Mouse (Mus musculus): Measurements from ENCODE around the gene Cadm1. TPM values are rescaled to one million over a fixed set of nuclear protein-coding genes. Genes with fewer than 3 reads are reported as not detected.
A peak's percentile ranks its signal among the peaks of the same experiment; 100 is the strongest.

Cadm1 gene
- total RNA-seq, 2 experiments from 2014 or later, result 1.9 to 2.5 TPM

DNA sequence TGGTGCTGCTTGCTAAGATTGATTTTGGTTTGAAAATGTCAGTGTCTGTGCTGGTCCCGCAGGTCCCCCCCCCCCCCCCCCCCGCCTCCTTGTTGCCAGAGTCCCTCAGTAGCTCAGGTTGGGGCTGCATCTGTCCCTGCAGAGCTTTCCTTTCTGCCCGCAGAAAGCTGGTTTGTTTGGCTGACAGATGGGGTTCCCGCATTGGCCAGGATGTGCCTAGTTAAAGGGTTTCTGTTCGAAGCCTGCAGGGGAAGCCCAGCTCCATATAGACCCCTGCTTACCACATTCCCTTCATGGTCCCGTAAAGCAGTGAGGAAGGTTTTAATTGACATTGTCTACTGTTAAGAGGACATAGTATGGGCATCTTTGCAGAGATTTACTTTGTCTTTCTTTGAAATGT lies 78.9 kb downstream of the Cadm1 start:
- no peak for DNase-seq

GRCm38 (mm10) chr9:47609443-47609842 lies 79.5 kb downstream of the Cadm1 start:
- DNase-seq, result no peak

- no peak for DNase-seq
These were observed 80.3 kb downstream of the Cadm1 start for GRCm38 (mm10) chr9:47610316-47610715.

DNA sequence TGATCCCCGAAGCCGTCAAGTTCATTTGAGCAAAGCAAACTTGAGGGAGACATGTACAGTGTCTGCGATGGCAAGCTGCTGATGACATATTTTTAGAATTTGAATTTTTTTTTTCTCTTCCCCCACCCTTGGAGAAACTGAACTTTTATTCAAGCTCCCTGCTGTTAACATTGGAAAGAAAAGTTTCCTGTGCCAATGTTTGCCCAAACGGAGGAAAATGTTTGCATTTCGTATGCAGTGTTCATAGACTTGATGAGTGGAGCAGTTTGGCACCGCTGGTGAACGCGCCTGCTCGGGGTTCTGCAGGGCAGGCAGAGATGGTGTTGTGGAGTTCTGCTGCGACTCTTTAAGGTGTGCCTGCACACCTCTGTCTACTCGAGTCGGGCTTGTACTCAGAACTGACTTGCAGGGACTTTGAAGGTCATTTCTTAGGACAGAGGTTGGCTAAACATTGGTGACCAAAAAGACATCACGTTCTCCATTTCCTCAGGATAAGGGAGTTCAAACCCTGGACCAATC lies 83.0 kb downstream of the Cadm1 start:
- DNase-seq, result no peak

- peak; percentile 23 to 44 for DNase-seq
These were observed 85.1 kb downstream of the Cadm1 start for GRCm38 (mm10) chr9:47615049-47615448.

GRCm38 (mm10) chr9:47616391-47616790 lies 86.4 kb downstream of the Cadm1 start:
- peak; percentile 4 to 25 for DNase-seq

GRCm38 (mm10) chr9:47619501-47620029 lies 89.6 kb downstream of the Cadm1 start:
- DNase-seq, result no peak

DNA sequence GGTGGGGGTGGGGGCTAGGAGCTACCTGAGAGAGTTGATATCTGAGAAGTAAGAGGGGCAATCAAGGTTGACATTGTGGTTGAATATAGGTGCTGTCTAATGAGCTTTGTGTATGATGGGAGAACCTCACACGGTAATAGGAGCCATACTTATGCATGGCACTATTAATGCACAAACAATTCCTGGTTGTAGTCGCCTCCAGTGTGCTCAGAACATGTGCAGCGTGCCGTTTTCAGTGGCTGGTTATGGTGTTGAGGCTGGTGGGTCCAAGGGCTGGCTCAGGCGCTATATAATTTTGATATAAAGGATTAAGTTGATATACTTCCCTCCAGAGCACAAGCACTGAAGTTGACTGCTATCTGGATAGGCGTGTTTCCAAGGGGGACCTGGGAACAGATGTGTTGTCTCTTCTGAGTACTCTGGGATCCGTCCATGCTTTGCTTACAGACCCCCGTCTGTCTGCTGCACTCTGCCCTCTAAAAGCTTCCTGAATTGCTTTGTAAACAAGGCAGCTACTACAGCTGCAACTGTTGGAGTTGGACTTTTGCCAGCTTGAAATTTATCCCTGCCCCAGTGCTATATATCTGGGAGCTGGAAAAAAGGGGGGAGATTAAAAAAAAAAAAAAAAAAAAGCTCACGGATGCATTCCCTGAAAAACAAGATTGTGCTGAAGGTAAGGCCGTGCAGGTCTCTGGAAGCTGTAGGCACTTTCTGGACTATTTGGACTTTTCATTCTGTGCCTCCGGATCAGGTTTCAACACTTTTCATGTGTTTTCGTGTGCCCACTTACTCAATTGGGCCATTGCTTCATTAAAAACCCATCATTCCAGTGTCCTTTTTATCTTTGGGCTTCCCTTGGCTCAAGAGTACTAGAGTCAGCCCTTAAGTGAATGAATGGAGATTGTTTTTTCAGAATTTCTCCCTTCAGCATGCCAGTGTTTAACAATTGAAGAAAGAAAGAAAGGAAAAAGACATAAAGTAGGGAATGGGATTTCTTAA lies 93.8 kb downstream of the Cadm1 start:
- peak in 1 of 2 experiments; percentile 7 for DNase-seq

DNA sequence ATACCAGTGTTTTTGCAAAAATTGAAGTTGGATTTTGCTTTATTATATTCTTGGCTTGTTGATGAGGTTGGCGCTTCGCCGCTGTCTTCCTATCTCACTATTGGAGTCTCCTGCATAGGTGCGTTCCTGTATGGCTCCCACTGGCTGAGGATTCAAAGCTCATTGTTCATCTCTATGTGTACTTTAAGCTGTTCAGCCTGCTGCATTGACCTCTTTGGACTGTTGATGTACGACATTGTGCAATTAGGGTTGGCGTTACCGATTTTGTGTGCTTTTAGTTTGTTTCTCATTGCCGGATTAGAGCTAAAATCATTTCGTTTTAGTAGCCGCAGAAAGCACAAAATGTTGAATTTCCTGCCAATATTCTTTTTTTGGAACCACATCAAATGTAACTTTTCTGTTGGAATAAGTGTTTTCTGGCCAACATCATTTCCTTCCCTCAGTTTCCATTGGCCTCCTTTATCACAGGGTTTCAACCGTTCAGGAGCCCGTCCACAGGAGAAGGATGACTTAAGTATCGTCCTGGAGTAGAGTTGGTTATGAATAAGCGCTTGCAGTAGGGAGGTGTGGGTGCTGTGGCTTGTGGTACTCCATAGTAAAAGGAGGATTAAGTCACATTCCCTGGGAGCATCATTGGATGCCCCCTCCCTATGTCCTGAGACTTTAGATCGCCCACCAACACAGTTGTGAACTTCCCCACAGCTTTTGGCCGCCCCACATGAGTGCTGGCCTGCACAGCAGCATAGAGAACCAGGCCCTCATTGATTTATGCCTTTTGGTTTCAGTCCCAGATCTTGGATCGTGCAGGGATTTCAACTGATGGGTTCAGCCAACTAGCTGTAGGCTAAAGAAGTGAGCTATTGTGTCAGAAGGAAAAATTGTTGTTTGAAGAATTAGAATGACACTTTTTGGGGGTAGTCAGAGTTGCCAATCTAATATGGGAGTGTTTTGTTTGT lies 94.9 kb downstream of the Cadm1 start:
- DNase-seq, result peak; percentile 44 to 70

- DNase-seq, result peak; percentile 17 to 23
These were observed 95.7 kb downstream of the Cadm1 start for GRCm38 (mm10) chr9:47625621-47626210.

GRCm38 (mm10) chr9:47627966-47628365 lies 98.0 kb downstream of the Cadm1 start:
- DNase-seq, result no peak

DNA sequence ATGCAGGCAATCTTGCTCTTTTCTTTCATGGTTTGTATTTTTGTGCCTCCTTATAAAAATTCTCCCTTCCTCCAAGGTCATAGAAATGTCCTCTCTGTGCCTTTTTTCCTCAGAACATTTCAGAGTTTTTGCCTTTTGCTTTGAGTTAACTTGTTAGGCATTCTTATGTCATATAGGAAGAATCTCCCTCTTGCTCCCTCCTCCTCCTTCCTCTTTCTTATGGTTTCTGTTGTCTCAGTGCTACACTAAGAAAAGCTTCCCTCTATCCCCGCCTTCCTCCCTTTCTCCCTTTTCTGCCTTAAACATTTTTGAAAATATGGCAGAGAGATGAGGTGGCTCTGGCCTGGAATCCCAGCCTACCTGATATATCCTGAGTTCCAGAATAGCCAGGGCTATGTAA lies 98.6 kb downstream of the Cadm1 start:
- DNase-seq, result no peak

GRCm38 (mm10) chr9:47634695-47635094 lies 104.7 kb downstream of the Cadm1 start:
- peak in 1 of 2 experiments; percentile 10 for DNase-seq

DNA sequence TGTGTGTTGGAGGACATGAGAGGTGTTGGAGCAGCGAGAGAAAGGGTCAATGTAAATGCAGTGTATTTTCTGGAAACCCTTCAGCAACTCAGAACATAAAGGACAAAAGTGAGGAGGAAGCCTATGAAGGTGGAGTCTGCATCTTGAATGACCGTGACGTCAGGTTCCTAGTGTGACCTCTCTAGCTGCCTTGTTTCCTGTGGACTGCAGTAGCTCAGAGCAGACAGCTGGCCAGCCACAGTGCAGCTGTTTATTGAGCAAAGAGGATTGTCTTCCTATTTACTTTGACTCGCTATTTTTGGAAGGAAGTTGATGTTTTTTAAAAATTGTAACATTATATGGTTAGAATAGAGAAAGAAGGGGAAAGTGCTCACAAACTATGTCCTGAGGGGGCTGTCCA lies 112.7 kb downstream of the Cadm1 start:
- DNase-seq, result peak in 1 of 2 experiments; percentile 41

GRCm38 (mm10) chr9:47645056-47645455 lies 115.1 kb downstream of the Cadm1 start:
- DNase-seq, result no peak

GRCm38 (mm10) chr9:47651431-47651830 lies 121.5 kb downstream of the Cadm1 start:
- peak; percentile 15 to 61 for DNase-seq

GRCm38 (mm10) chr9:47652203-47652602 lies 122.2 kb downstream of the Cadm1 start:
- DNase-seq, result no peak

DNA sequence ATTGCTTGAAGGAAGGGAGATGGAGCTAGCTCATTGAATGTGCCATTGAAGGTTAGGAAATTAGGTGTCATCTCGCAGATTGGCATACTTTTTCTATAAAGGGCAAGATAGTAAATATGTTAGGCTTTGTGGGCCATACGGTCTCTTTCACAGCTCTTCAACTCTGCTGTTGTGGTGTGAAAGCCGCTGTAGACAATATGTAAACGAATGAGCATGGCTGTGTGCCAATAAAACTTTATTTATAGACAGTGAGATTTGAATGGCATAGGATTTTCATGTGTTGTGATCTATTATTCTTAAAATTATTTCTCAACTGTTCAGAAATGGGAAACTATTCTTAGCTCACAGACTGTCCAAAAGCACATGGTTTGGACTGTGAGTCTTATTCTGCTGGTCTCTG lies 123.0 kb downstream of the Cadm1 start:
- DNase-seq, result no peak

DNA sequence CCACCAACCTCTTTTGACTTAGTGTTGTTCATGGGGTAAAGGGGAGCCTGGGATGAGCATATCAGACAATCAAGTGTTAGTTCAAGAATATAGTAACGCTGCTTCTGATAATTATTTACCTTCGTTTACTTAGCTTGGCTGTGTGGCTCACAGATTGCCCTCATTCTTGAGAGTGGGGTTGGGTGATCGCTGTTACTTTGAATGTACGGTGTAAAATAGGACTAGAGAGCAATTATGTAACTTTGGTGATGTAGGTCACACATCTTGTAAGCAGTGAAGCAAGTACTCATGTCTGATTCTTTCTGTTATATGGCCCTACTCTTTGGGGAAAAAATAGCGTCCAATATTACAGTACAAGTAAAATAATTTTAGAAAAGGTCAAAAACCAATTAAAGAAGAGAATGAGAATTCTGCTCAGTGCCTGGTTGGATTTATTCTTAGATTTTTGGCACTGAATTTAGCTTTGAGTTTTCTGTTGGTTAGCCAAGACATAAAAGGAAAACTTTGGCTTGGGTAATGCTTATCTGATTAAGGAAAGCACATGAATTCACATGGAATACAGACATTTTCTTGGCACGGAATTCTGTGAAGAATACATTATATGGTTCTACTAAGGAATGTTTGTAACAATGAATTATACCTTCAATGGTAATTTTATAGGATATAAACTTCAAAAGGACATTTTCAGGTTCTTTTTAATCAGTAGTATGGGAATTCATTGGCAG lies 129.6 kb downstream of the Cadm1 start:
- no peak for DNase-seq

DNA sequence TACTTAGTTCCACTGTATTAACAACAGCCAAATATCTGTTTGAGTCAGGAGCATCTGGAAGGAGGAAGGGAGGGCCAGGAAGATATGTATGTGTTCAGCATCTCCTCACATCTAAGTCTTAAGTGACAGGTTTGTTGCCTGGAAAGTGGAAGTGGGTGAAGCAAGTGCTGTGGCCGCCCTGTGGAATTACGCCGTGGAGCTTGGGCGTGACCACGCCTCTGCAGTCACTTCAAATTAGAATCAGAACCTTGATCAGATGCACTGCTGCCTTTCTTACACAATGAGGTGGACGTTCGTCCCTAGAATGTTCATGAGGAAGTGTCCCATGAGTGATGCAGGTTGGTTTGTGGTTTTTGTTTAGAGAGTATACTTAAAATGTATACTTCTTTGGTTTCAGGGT lies 131.6 kb downstream of the Cadm1 start:
- no peak for DNase-seq

DNA sequence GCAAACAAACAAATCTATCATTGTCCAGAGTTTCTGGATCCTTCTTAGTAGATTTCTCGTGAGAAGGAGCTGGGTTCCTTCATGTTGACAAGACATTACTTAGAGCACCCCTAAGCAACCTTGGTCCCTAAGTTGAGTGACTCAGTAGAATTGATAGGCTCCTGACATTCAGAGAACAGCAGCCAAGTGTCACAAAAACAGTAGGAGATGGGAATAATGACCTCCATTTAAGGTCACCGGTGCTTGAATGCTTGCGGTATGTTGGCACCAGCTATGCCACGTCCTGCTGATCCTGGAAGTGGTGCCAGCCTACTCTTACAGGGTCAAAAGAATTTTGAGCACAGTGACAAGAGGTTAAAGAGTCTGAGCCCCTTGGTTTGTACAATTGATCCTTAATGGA lies 139.2 kb downstream of the Cadm1 start:
- DNase-seq, result no peak
